Mouse (Mus musculus): ENCODE measurements around the gene Tecpr1. TPM values are rescaled to one million over a fixed set of nuclear protein-coding genes. Genes with fewer than 3 reads are reported as not detected.

Gene Tecpr1
- total RNA-seq, 2 experiments from 2014 or later, result 107 to 115 TPM

DNA sequence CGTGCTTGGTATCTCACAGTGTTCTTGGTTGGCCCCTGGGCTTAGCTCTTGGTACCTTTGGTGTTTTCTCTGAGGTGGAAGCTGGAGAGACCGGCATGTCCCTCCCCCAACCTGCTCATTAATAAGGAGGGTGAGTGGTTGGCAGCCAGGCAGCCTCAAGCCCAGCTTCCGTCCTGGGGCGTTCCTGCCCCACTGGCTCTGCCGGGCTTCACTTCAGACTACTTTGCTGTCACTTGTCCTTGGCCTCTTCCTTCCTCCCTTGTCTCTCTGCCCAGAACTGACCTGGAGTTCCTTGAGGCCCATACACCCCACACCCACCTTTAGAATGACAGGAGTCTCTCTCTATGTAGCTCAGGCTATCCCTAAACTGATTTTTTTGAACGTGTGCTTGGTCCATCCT, 30.7 kb downstream of the Tecpr1 start:
- H3K4me3 ChIP-seq, result no peak overlapping the region
- no peak for DNase-seq (ENCODE audit: low spot score in 2 of 2)
- TF ChIP-seq CTCF (conservative IDR thresholded peaks at IDR 0.05), result no peak
- H3K27ac ChIP-seq, result no peak overlapping the region

GRCm38 (mm10) chr5:144191026-144191425, 32.4 kb downstream of the Tecpr1 start:
- Histone ChIP-seq H3K27ac (no peak overlapping the region), H3K4me3 (no peak overlapping the region)
- TF ChIP-seq CTCF (conservative IDR thresholded peaks at IDR 0.05), result no peak
- no peak for DNase-seq (ENCODE audit: low spot score in 2 of 2)

DNA sequence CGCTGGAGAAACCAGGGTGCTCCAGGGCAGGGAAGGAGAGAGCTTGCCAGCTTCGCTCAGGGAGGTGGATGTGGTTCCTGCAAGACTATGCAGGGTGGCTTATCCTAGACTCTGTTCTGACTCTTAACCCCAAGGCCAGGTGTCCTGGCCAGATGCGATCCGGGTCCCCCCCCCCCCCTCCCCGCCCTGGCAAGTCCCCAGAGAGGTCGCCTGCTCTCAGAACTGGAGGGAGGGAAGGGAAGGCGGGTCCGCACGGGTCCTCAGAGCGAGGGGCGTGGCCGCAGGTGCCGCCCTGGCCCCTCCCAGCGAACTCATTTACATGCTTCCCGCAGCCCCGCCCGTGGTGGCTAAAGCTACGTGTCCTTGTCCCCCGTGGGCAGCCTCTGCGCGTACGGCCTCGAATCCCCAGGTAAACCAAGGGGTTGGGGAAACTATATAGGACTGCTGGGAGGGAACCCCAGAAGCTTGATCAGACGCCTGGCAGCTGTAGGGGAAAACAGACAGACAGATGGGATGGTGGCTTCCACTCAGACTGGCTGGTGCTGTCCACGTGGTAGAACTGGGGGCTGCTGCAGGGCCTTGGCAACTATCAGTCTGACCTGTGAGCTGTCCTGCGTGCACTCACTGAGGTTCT, 33.3 kb downstream of the Tecpr1 start, which contains the start of gene Bhlha15:
Gene Bhlha15, plus strand, starts transcription at position 337 of the 634 bp plus-strand sequence.
- no peak within 1 kb of the TSS; the same call in 1 of the 2 replicates for H3K4me3 ChIP-seq
- DNase-seq (ENCODE audit: low spot score in 2 of 2), result no peak
- TF ChIP-seq CTCF (conservative IDR thresholded peaks at IDR 0.05), result no peak
- H3K27ac ChIP-seq, result no peak within 1 kb of the TSS

- Histone ChIP-seq H3K4me3 (no peak overlapping the region), H3K27ac (no peak overlapping the region)
- DNase-seq (ENCODE audit: low spot score in 2 of 2), result no peak
- TF ChIP-seq CTCF (conservative IDR thresholded peaks at IDR 0.05), result no peak
Measured at GRCm38 (mm10) chr5:144189327-144189726, 34.1 kb downstream of the Tecpr1 start.

DNA sequence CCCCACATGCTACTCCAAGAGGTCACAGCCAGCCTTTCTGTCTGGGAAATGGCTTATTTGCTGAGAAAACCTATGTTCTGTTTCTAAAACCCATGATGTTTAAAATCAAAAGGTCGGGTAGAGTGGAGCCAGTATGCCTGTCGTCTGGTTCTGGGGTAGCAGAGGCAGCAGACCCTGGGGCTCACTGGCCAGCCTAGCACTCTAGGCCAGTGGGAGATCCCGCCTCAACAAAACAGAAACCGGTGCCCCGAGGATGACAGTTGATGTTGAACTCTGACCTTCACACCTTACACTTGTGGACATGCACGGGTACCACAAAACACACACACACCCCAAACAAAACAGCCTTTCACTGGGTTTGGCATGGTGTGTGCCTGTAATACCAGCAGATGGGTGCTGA, 35.0 kb downstream of the Tecpr1 start:
- DNase-seq (ENCODE audit: low spot score in 2 of 2), result no peak
- TF ChIP-seq CTCF (conservative IDR thresholded peaks at IDR 0.05), result no peak
- no peak overlapping the region for H3K27ac ChIP-seq
- H3K4me3 ChIP-seq, result no peak overlapping the region

DNA sequence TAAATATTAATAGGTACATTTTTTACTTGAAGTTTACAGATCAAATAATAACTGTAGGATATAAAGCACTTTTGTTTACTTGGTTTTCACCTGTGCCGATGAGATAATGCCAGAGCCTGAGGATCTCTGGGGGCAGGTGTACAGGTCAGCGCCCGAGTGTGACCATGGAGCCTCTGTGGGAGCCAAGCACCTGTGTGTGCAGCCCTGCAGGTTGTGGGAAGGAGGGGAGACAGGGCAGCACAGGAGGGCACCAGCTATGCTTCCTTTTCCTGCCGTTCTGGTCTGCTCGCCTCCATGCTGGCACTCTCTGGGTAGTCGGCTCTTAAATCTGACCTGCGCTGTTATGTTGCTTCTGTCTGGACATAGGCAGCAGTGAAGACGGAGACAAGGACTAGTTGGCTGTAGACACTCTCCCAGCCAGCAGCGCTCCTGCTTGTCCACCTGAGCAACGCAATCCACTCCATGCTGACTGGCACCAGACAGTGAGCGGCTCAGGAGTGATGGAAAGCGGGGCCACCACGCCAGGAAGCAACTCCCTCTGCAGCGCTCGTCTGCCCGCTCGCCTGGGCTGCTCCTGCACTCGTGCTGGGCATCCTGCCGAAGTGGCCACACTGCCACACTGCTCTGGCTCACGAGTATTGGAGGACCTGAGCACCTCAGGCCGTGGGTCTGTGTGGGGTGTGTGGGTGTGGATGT, 38.9 kb downstream of the Tecpr1 start:
- no peak overlapping the region for H3K4me3 ChIP-seq
- H3K27ac ChIP-seq, result no peak overlapping the region
- TF ChIP-seq CTCF (conservative IDR thresholded peaks at IDR 0.05), result no peak
- DNase-seq (ENCODE audit: low spot score in 2 of 2), result no peak

DNA sequence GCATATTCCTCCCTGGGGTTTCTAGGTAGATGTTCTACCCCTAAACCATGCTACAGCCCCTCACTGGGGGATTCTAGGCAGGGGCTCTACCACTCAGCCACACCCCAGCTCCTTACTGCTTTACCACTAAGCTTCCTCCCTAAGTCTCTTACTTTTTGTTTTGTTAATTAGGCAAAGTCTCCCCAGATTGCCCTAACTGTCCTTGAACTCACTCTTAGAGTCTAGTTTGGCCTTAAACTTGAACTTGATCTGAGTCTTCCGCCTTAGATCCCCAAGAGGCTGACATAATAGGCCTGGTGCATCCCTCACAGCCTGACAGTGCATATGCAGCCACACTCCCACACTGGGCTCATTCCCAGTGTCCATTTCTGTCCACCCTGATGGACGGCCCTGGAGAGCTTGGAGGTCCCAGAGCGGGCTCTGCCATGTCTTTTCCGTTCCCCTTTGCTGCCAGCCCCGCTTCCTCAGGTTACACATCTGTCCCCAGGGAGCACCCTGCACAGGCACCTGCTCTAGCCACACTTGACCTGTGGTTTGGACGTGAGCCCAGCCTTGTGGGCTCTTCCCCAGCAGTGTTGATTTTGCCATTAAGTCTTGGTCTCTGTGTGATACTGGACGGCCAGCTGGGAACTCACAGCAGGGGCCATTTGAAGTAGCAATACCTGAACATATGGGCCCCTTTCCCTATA, 39.6 kb downstream of the Tecpr1 start:
- Histone ChIP-seq H3K4me3 (no peak overlapping the region), H3K27ac (no peak overlapping the region)
- no peak for TF ChIP-seq CTCF (conservative IDR thresholded peaks at IDR 0.05)
- DNase-seq (ENCODE audit: low spot score in 2 of 2), result no peak

- DNase-seq (ENCODE audit: low spot score in 2 of 2), result no peak
- Histone ChIP-seq H3K4me3 (no peak overlapping the region), H3K27ac (no peak overlapping the region)
- TF ChIP-seq CTCF (conservative IDR thresholded peaks at IDR 0.05), result no peak
Measured at GRCm38 (mm10) chr5:144183248-144183559, 40.2 kb downstream of the Tecpr1 start.

GRCm38 (mm10) chr5:144182542-144183247, 40.7 kb downstream of the Tecpr1 start:
- Histone ChIP-seq H3K4me3 (no peak overlapping the region), H3K27ac (no peak overlapping the region)
- no peak for DNase-seq (ENCODE audit: low spot score in 2 of 2)
- TF ChIP-seq CTCF (conservative IDR thresholded peaks at IDR 0.05), result no peak

- Histone ChIP-seq H3K4me3 (no peak overlapping the region), H3K27ac (no peak overlapping the region)
- TF ChIP-seq CTCF (conservative IDR thresholded peaks at IDR 0.05), result no peak
- no peak for DNase-seq (ENCODE audit: low spot score in 2 of 2)
Measured at GRCm38 (mm10) chr5:144181249-144181648, 42.2 kb downstream of the Tecpr1 start.

- DNase-seq (ENCODE audit: low spot score in 2 of 2), result no peak
- Histone ChIP-seq H3K27ac (no peak overlapping the region), H3K4me3 (no peak overlapping the region)
- no peak for TF ChIP-seq CTCF (conservative IDR thresholded peaks at IDR 0.05)
Measured at GRCm38 (mm10) chr5:144178216-144178615, 45.2 kb downstream of the Tecpr1 start.

GRCm38 (mm10) chr5:144173648-144174047, 49.8 kb downstream of the Tecpr1 start:
- no peak for DNase-seq (ENCODE audit: low spot score in 2 of 2)
- no peak overlapping the region for H3K4me3 ChIP-seq
- no peak for TF ChIP-seq CTCF (conservative IDR thresholded peaks at IDR 0.05)
- H3K27ac ChIP-seq, result no peak overlapping the region

Data from layer of hippocampus, adult 2 months (tissue).